Mouse (Mus musculus): ENCODE results near the gene Smagp.

GRCm38 (mm10) chr15:100681770-100682169 lies 45.0 kb upstream of the Smagp start:
- TF ChIP-seq CTCF (IDR thresholded peaks at IDR 0.05; ENCODE audit: low read depth) (no peak), EP300 (optimal IDR thresholded peaks at IDR 0.05) (no peak)

Data from stomach, postnatal 0 days (tissue).